Mouse (Mus musculus) R1 (cell line): ENCODE results near the gene Ppt2.

ENCODE experiments used
- DNase-seq: peaks from one replicate; pipeline ENCODE4 v3.0.0-alpha.2; 2018; ENCODE audit warnings: low read depth, low spot score

Gene Ppt2

GRCm38 (mm10) chr17:34627943-34628643, at the start of gene Ppt2:
TSS of gene Ppt2 (minus strand) at chr17:34628510.
- no peak for DNase-seq

GRCm38 (mm10) chr17:34676671-34677070, 48.4 kb upstream of the Ppt2 start:
- no peak for DNase-seq

GRCm38 (mm10) chr17:34676093-34676460, 47.8 kb upstream of the Ppt2 start:
- no peak for DNase-seq

- DNase-seq: no peak
Measured at GRCm38 (mm10) chr17:34675205-34676092, 47.1 kb upstream of the Ppt2 start.

- no peak for DNase-seq
Measured at GRCm38 (mm10) chr17:34674524-34675204, 46.4 kb upstream of the Ppt2 start.

- no peak for DNase-seq
Measured at GRCm38 (mm10) chr17:34673139-34673538, 44.8 kb upstream of the Ppt2 start.

- no peak for DNase-seq
Measured at GRCm38 (mm10) chr17:34672246-34672792, 44.0 kb upstream of the Ppt2 start.

GRCm38 (mm10) chr17:34671151-34672066, 43.1 kb upstream of the Ppt2 start:
- DNase-seq: no peak

- no peak for DNase-seq
Measured at GRCm38 (mm10) chr17:34670235-34670634, 41.9 kb upstream of the Ppt2 start, which contains the start of gene Tnxb. TSS of gene Tnxb (plus strand) at chr17:34670535.

GRCm38 (mm10) chr17:34664472-34664871, 36.2 kb upstream of the Ppt2 start:
- DNase-seq: no peak

- no peak for DNase-seq
Measured at GRCm38 (mm10) chr17:34663558-34663957, 35.2 kb upstream of the Ppt2 start.

- no peak for DNase-seq
Measured at GRCm38 (mm10) chr17:34662978-34663377, 34.7 kb upstream of the Ppt2 start.

- no peak for DNase-seq
Measured at GRCm38 (mm10) chr17:34662468-34662867, 34.2 kb upstream of the Ppt2 start.

- peak; percentile 54 for DNase-seq
Measured at GRCm38 (mm10) chr17:34661121-34661591, 32.8 kb upstream of the Ppt2 start.

GRCm38 (mm10) chr17:34660259-34660820, 32.0 kb upstream of the Ppt2 start:
- no peak for DNase-seq

- DNase-seq: no peak
Measured at GRCm38 (mm10) chr17:34659897-34660214, 31.5 kb upstream of the Ppt2 start.

GRCm38 (mm10) chr17:34659181-34659896, 31.0 kb upstream of the Ppt2 start:
- no peak for DNase-seq

GRCm38 (mm10) chr17:34658591-34658990, 30.3 kb upstream of the Ppt2 start:
- DNase-seq: no peak

- DNase-seq: no peak
Measured at GRCm38 (mm10) chr17:34658145-34658544, 29.8 kb upstream of the Ppt2 start.

- DNase-seq: no peak
Measured at GRCm38 (mm10) chr17:34657271-34657670, 29.0 kb upstream of the Ppt2 start.
